10 mouse cellular contexts compared by ENCODE assay signal in the genomic region with DNA sequence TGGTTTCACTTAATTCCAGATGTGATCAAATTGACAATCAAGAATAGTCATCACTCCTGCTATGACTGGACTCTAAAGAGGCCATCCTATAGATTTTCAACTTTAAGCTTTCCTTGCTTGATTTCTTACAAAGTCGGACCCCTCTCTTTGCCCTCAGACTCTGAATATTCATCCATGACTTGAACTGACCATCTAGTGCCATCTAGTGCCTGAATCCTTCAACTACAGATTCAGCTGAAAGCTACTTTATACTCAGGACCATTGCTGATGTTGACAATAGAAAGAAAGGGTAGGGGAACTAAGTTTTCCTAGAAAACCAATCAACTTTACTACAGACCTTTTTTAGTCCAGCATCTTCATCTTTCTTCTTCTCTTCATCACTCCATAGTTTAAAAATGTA.
A peak's percentile ranks its signal among the peaks of the same experiment; 100 is the strongest.
DNase-seq lines count a peak whose midpoint lies in the region; ATAC-seq and TF ChIP-seq lines count a peak whose summit lies in the region.
"Had no signal": no experiment of that assay in that cellular context is flagged by ENCODE, and none has a peak within 500 bp of the region (broad histone marks: within the 10 kb centered on the region; RNA-seq: fewer than 3 reads in every experiment).

No protein-coding gene starts in this region.

- no peak overlapping the region for H3K9ac ChIP-seq in heart, embryonic 11.5 days (ENCODE audit: low read depth, low read length)
- no peak overlapping the region for H3K9ac ChIP-seq in liver, embryonic 14.5 days (replicated peaks)
- H3K9ac ChIP-seq in liver, embryonic 12.5 days, result no peak overlapping the region
- H3K9ac ChIP-seq: embryonic facial prominence, embryonic 12.5 days had no signal

- no peak overlapping the region for H3K4me2 ChIP-seq in heart, embryonic 11.5 days
- no peak overlapping the region for H3K4me2 ChIP-seq in liver, embryonic 14.5 days (ENCODE audit: low read depth)
- no peak overlapping the region for H3K4me2 ChIP-seq in liver, embryonic 12.5 days
- H3K4me2 ChIP-seq: embryonic facial prominence, embryonic 12.5 days had no signal

- H3K9me3 ChIP-seq in heart, embryonic 11.5 days (replicated peaks; ENCODE audit: control insufficient read depth, low read length), result no peaks in the 10 kb centered on the region
- H3K9me3 ChIP-seq in liver, embryonic 14.5 days (ENCODE audit: control insufficient read depth, low read length), result no peaks in the 10 kb centered on the region
- H3K9me3 ChIP-seq in liver, embryonic 12.5 days (replicated peaks), result no peaks in the 10 kb centered on the region
- H3K9me3 ChIP-seq: embryonic facial prominence, embryonic 12.5 days had no signal

- intact Hi-C loops in heart, postnatal 10 days (cut with DNase I), result loop anchor here (2.0 kb wide), 2 partner anchors 1742 to 1906 kb away; no protein-coding TSS in a partner anchor

- no peak for ATAC-seq in heart, embryonic 11.5 days (replicated peaks; ENCODE audit: insufficient number of reproducible peaks, low FRiP score, low TSS enrichment)
- ATAC-seq in liver, embryonic 14.5 days (ENCODE audit: insufficient read depth), result no peak
- ATAC-seq in liver, embryonic 12.5 days, result no peak
- ATAC-seq in megakaryocyte-erythroid progenitor cell, adult 5-6 weeks (replicated peaks; ENCODE audit: low FRiP score, low TSS enrichment, poor library complexity, severe bottlenecking), result 0 out of 2 replicates have a peak, but pooled peaks have one; percentile 68

- no peaks in the 10 kb centered on the region for H3K27me3 ChIP-seq in heart, embryonic 11.5 days (ENCODE audit: control insufficient read depth, insufficient read depth, low read length)
- no peaks in the 10 kb centered on the region for H3K27me3 ChIP-seq in liver, embryonic 14.5 days (ENCODE audit: control insufficient read depth, insufficient read depth, low read length)
- no peaks in the 10 kb centered on the region for H3K27me3 ChIP-seq in liver, embryonic 12.5 days (replicated peaks)
- H3K27me3 ChIP-seq: embryonic facial prominence, embryonic 12.5 days had no signal

- peak; percentile 2 to 15 for DNase-seq in heart, postnatal 10 days
- DNase-seq in liver, embryonic 14.5 days (ENCODE audit: low read depth in 3 of 3, low spot score in 3 of 3), result no peak
- DNase-seq in embryo, embryonic 10 days (ENCODE audit: low spot score), result peak; percentile 68
- DNase-seq in right cerebral cortex, postnatal 14 days, result no peak
- no peak for DNase-seq in cerebellum, adult 11-12 months
- DNase-seq: adrenal gland, adult 8-10 months had no signal

- H3K36me3 ChIP-seq in heart, embryonic 11.5 days (ENCODE audit: control insufficient read depth, insufficient read depth, low read length), result no peaks in the 10 kb centered on the region
- no peaks in the 10 kb centered on the region for H3K36me3 ChIP-seq in liver, embryonic 14.5 days (replicated peaks; ENCODE audit: control insufficient read depth, insufficient read depth, low read depth)
- no peaks in the 10 kb centered on the region for H3K36me3 ChIP-seq in liver, embryonic 12.5 days
- H3K36me3 ChIP-seq: embryonic facial prominence, embryonic 12.5 days had no signal

- H3K27ac ChIP-seq in heart, embryonic 11.5 days (ENCODE audit: low read depth, low read length), result no peak overlapping the region
- no peak overlapping the region for H3K27ac ChIP-seq in liver, embryonic 14.5 days
- H3K27ac ChIP-seq in liver, embryonic 12.5 days, result no peak overlapping the region
- H3K27ac ChIP-seq: embryonic facial prominence, embryonic 12.5 days had no signal

- H3K4me1 ChIP-seq in heart, embryonic 11.5 days (ENCODE audit: control insufficient read depth, insufficient read depth, low read length), result no peaks in the 10 kb centered on the region
- H3K4me1 ChIP-seq in liver, embryonic 14.5 days (replicated peaks; ENCODE audit: control insufficient read depth in 2 of 2, insufficient read depth in 2 of 2, low read length in 1 of 2), result no peaks in the 10 kb centered on the region
- H3K4me1 ChIP-seq in liver, embryonic 12.5 days, result no peaks in the 10 kb centered on the region
- H3K4me1 ChIP-seq: embryonic facial prominence, embryonic 12.5 days had no signal

- no peak overlapping the region for H3K4me3 ChIP-seq in heart, embryonic 11.5 days (ENCODE audit: low read depth, low read length)
- H3K4me3 ChIP-seq in liver, embryonic 14.5 days (ENCODE audit: insufficient read depth in 1 of 2, low read depth in 2 of 2, low read length in 2 of 2), result no peak overlapping the region
- no peak overlapping the region for H3K4me3 ChIP-seq in liver, embryonic 12.5 days
- H3K4me3 ChIP-seq: embryonic facial prominence, embryonic 12.5 days had no signal

- peak; percentile 18; the same call in 1 of the 2 replicates for TF ChIP-seq CTCF in liver, embryonic 14.5 days (IDR thresholded peaks at IDR 0.05; ENCODE audit: low read depth)

- WGBS in heart, embryonic 11.5 days (ENCODE audit: insufficient replicate concordance), result 35% methylated on average over 1 of the region's 1 CpGs
- 10% methylated on average over 1 of the region's 1 CpGs for WGBS in liver, embryonic 14.5 days (ENCODE audit: insufficient replicate concordance)
- 27% methylated on average over 1 of the region's 1 CpGs for WGBS in liver, embryonic 12.5 days (ENCODE audit: insufficient replicate concordance)

- TF ChIP-seq EP300 in liver, embryonic 14.5 days (IDR thresholded peaks at IDR 0.05; ENCODE audit: low read depth), result no peak

Comparison
In these comparisons a context has a peak if more than half of its experiments do, and no peak if none do; other contexts are left out.
1. DNase-seq: peak in heart, postnatal 10 days (2 of 2) and embryo, embryonic 10 days (single experiment); none in liver, embryonic 14.5 days (0 of 3), right cerebral cortex, postnatal 14 days (single experiment) and cerebellum, adult 11-12 months (single experiment).